Mouse (Mus musculus) limb, embryonic 13.5 days (tissue): Measurements from ENCODE around the gene Ndufc1. TPM values are rescaled to one million over a fixed set of nuclear protein-coding genes. Genes with fewer than 3 reads are reported as not detected.
A peak's percentile ranks its signal among the peaks of the same experiment; 100 is the strongest.

Experiments used
- ATAC-seq: fragments of 200-750 bp; cut with Nextera tagmentation; 2 replicates; pipeline ENCODE4 v1.8.0; 2017; ENCODE audit warnings: low read depth, moderate number of reproducible peaks, moderate TSS enrichment; ENCODE audit not compliant: low FRiP score
- H3K27ac ChIP-seq: fragments of 300-500 bp; sonication (generic); 2 replicates; pipeline ENCODE4 v1.5.1; 2015; ENCODE audit warnings: inconsistent platforms, mild to moderate bottlenecking, moderate library complexity
- H3K27me3 ChIP-seq: fragments of 300-500 bp; sonication (generic); 2 replicates; pipeline ENCODE4 v1.6.1; 2015; ENCODE audit warnings: mild to moderate bottlenecking, inconsistent platforms
- H3K36me3 ChIP-seq: fragments of 300-500 bp; sonication (generic); 2 replicates; pipeline ENCODE4 v1.6.1; 2015; ENCODE audit warnings: inconsistent platforms, mild to moderate bottlenecking, moderate library complexity
- H3K4me1 ChIP-seq: fragments of 300-500 bp; sonication (generic); 2 replicates; pipeline ENCODE4 v1.6.1; 2015; ENCODE audit warnings: inconsistent platforms
- H3K4me2 ChIP-seq: fragments of 300-500 bp; sonication (generic); replicated peaks from 2 replicates; pipeline ENCODE4 v1.6.1; 2015; ENCODE audit warnings: inconsistent platforms, mild to moderate bottlenecking, moderate library complexity
- H3K4me3 ChIP-seq: fragments of 300-500 bp; sonication (generic); 2 replicates; pipeline ENCODE4 v1.5.1; 2015; ENCODE audit warnings: moderate library complexity, mild to moderate bottlenecking, inconsistent platforms
- H3K9ac ChIP-seq: fragments of 300-500 bp; sonication (generic); 2 replicates; pipeline ENCODE4 v1.6.1; 2015; ENCODE audit warnings: mild to moderate bottlenecking, inconsistent platforms
- H3K9me3 ChIP-seq: fragments of 300-500 bp; sonication (generic); 2 replicates; pipeline ENCODE4 v1.6.1; 2016; ENCODE audit warnings: inconsistent platforms
- WGBS: fragments of 180-500 bp; shearing (Covaris S2); methylation state at CpG from one replicate; pipeline ENCODE4 v1.1.7; 2015; 5-methylcytosine and 5-hydroxymethylcytosine counted together
- polyA plus RNA-seq: library from polyadenylated mRNA; unstranded; fragments of >200 nt; fragmentation: Nextera tagmentation; extraction: Ambion mirVana; gene quantifications from 2 replicates; pipeline ENCODE4 v1.2.1, GENCODE M21; 2015

Gene Ndufc1
- polyA plus RNA-seq, 1 experiment from 2014 or later, result 645 TPM

GRCm38 (mm10) chr3:51378665-51378946 lies 30.2 kb downstream of the Ndufc1 start:
- 75% methylated on average over 3 of the region's 3 CpGs for WGBS
- no peak overlapping the region for H3K27ac ChIP-seq
- H3K4me3 ChIP-seq, result peak overlapping the region; percentile 38
- H3K9me3 ChIP-seq, result no peaks in the 10 kb centered on the region
- no peak for ATAC-seq
- H3K4me1 ChIP-seq, result no peaks in the 10 kb centered on the region; the same call in 1 of the 2 replicates
- H3K9ac ChIP-seq, result peak overlapping the region; percentile 35; the same call in 1 of the 2 replicates
- peak overlapping the region; percentile 57 for H3K4me2 ChIP-seq
- H3K36me3 ChIP-seq, result no peaks in the 10 kb centered on the region
- H3K27me3 ChIP-seq, result no peaks in the 10 kb centered on the region

- Histone ChIP-seq H3K9me3 (no peaks in the 10 kb centered on the region), H3K36me3 (no peaks in the 10 kb centered on the region), H3K4me3 (peak overlapping the region; percentile 38), H3K4me1 (no peaks in the 10 kb centered on the region; the same call in 1 of the 2 replicates), H3K9ac (peak overlapping the region; percentile 35; the same call in 1 of the 2 replicates), H3K4me2 (peak overlapping the region; percentile 57), H3K27me3 (no peaks in the 10 kb centered on the region), H3K27ac (no peak overlapping the region)
- peak; percentile 44; the same call in 1 of the 2 replicates for ATAC-seq
- WGBS, result 35% methylated on average over 31 of the region's 31 CpGs
These were observed 30.7 kb downstream of the Ndufc1 start for GRCm38 (mm10) chr3:51377878-51378664.

DNA sequence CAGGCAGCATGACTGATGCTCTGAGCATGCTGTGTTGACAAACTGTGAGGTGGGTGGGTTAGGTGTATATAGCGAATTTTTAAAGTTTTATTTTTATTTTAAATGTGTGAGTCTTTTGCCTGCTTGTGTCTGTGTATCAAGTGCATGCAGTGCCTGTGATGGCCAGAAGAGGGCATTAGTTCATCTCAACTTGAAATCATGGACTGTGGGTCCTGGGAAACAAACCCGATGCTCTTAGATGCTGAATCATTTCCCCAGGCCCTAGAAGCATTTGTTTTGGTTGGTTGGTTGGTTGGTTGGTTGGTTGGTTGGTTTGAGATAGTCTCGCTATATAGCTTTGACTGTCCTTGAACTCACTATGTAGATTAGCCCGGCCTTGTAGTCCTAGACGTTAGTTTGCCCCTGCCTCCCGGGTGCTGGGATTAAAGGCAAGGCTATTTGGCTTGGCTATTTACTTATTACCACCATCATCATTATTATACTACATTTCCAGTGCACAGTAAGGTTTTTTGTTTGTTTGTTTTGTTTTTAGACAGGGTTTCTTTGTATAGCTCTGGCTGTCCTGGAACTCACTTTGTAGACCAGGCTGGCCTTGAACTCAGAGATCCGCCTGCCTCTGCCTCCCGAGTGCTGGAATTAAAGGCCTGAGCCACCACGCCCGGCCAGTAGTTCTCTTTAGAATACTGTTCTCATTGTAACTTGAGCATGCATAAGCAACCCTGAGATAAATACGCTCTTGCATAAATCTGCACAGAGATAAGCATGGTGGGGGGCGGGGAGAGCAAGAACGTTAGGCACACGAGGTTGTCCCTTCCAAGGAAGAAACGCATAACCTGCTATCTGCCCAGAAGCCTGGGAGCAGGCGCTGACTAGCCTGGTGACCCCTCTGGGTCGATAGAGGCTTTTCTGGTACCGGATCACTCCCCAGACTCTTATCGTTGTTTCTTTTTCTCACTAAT lies 33.2 kb downstream of the Ndufc1 start:
- no peak for ATAC-seq
- 88% methylated on average over 19 of the region's 19 CpGs for WGBS
- Histone ChIP-seq H3K4me3 (no peak overlapping the region), H3K9ac (no peak overlapping the region), H3K4me1 (no peaks in the 10 kb centered on the region; the same call in 1 of the 2 replicates), H3K4me2 (no peak overlapping the region), H3K9me3 (no peaks in the 10 kb centered on the region), H3K27ac (no peak overlapping the region), H3K36me3 (no peaks in the 10 kb centered on the region), H3K27me3 (no peaks in the 10 kb centered on the region)

- H3K4me2 ChIP-seq, result no peak overlapping the region
- no peaks in the 10 kb centered on the region; the same call in 1 of the 2 replicates for H3K4me1 ChIP-seq
- no peaks in the 10 kb centered on the region for H3K36me3 ChIP-seq
- no peaks in the 10 kb centered on the region for H3K27me3 ChIP-seq
- H3K27ac ChIP-seq, result no peak overlapping the region
- no peak overlapping the region for H3K9ac ChIP-seq
- WGBS, result 71% methylated on average over 5 of the region's 5 CpGs
- H3K9me3 ChIP-seq, result no peaks in the 10 kb centered on the region
- H3K4me3 ChIP-seq, result no peak overlapping the region
- no peak for ATAC-seq
These were observed 35.2 kb downstream of the Ndufc1 start for GRCm38 (mm10) chr3:51373544-51373943.

DNA sequence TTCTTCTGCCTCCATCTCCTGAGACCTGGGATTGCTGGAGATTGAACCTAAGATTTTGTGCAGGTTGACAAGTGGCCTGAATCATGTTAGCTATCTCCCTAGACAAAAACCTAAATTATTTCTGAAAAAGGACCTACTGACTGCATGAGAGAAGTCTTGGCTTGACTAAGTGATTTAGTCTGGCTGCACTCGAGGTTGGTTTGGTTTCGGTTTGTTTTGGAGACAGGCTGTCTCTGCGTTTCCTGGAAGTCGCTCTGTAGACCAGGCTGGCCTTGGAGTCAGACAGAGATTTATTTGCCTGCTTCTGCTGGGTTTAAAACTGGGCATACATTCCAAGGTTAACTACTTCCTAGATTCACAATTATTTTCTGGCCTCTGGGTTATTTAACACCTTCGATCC lies 35.9 kb downstream of the Ndufc1 start:
- WGBS, result 54% methylated on average over 5 of the region's 5 CpGs
- no peaks in the 10 kb centered on the region for H3K36me3 ChIP-seq
- no peak overlapping the region for H3K9ac ChIP-seq
- ATAC-seq, result no peak
- H3K27me3 ChIP-seq, result no peaks in the 10 kb centered on the region
- no peaks in the 10 kb centered on the region for H3K4me1 ChIP-seq
- no peak overlapping the region for H3K4me3 ChIP-seq
- H3K27ac ChIP-seq, result no peak overlapping the region
- H3K9me3 ChIP-seq, result no peaks in the 10 kb centered on the region
- H3K4me2 ChIP-seq, result no peak overlapping the region

- ATAC-seq, result no peak
- no peaks in the 10 kb centered on the region for H3K9me3 ChIP-seq
- WGBS, result 71% methylated on average over 2 of the region's 2 CpGs
These were observed 37.0 kb downstream of the Ndufc1 start for GRCm38 (mm10) chr3:51371826-51372225.

GRCm38 (mm10) chr3:51368011-51368410 lies 40.8 kb downstream of the Ndufc1 start:
- H3K4me2 ChIP-seq, result no peak overlapping the region
- H3K9ac ChIP-seq, result no peak overlapping the region
- peaks cover 10% of the 10 kb centered on the region; the same call in 1 of the 2 replicates for H3K4me1 ChIP-seq
- no peak overlapping the region for H3K4me3 ChIP-seq
- H3K27ac ChIP-seq, result no peak overlapping the region
- no peak for ATAC-seq
- H3K36me3 ChIP-seq, result no peaks in the 10 kb centered on the region
- H3K27me3 ChIP-seq, result 0 out of 2 replicates have a peak, but pooled peaks cover 6% of the 10 kb centered on the region
- no peaks in the 10 kb centered on the region for H3K9me3 ChIP-seq
- WGBS, result 69% methylated on average over 4 of the region's 4 CpGs

More at GRCm38 (mm10) chr3:51371826-51372225, 37.0 kb downstream of the Ndufc1 start:
- H3K36me3 ChIP-seq, result no peaks in the 10 kb centered on the region
- no peak overlapping the region for H3K4me3 ChIP-seq
- H3K27ac ChIP-seq, result no peak overlapping the region
- H3K9ac ChIP-seq, result no peak overlapping the region
- H3K4me2 ChIP-seq, result no peak overlapping the region
- no peaks in the 10 kb centered on the region for H3K4me1 ChIP-seq
- no peaks in the 10 kb centered on the region for H3K27me3 ChIP-seq

GRCm38 (mm10) chr3:51366926-51367325 lies 41.9 kb downstream of the Ndufc1 start:
- no peak overlapping the region for H3K27ac ChIP-seq
- no peaks in the 10 kb centered on the region for H3K36me3 ChIP-seq
- H3K4me1 ChIP-seq, result peaks cover 10% of the 10 kb centered on the region; the same call in 1 of the 2 replicates
- H3K27me3 ChIP-seq, result 0 out of 2 replicates have a peak, but pooled peaks cover 6% of the 10 kb centered on the region
- no peak overlapping the region for H3K4me3 ChIP-seq
- WGBS, result 45% methylated on average over 4 of the region's 4 CpGs
- no peak overlapping the region for H3K9ac ChIP-seq
- H3K4me2 ChIP-seq, result no peak overlapping the region
- no peak for ATAC-seq
- H3K9me3 ChIP-seq, result no peaks in the 10 kb centered on the region

GRCm38 (mm10) chr3:51365517-51365882 lies 43.3 kb downstream of the Ndufc1 start:
- Histone ChIP-seq H3K4me1 (peaks cover 15% of the 10 kb centered on the region; the same call in 1 of the 2 replicates), H3K27me3 (0 out of 2 replicates have a peak, but pooled peaks cover 6% of the 10 kb centered on the region), H3K4me2 (peak overlapping the region; percentile 78), H3K4me3 (peak overlapping the region; percentile 51), H3K9ac (peak overlapping the region; percentile 68; the same call in 1 of the 2 replicates), H3K36me3 (no peaks in the 10 kb centered on the region), H3K27ac (no peak overlapping the region), H3K9me3 (no peaks in the 10 kb centered on the region)
- WGBS, result 11% methylated on average over 3 of the region's 3 CpGs
- ATAC-seq, result no peak; the same call in 1 of the 2 replicates

- Histone ChIP-seq H3K4me1 (peaks cover 15% of the 10 kb centered on the region; the same call in 1 of the 2 replicates), H3K9ac (peak overlapping the region; percentile 68), H3K4me3 (peak overlapping the region; percentile 51), H3K36me3 (no peaks in the 10 kb centered on the region), H3K27ac (no peak overlapping the region), H3K9me3 (no peaks in the 10 kb centered on the region), H3K27me3 (0 out of 2 replicates have a peak, but pooled peaks cover 6% of the 10 kb centered on the region), H3K4me2 (peak overlapping the region; percentile 78)
- 7% methylated on average over 31 of the region's 31 CpGs for WGBS
- peak; percentile 84 for ATAC-seq
These were observed 43.9 kb downstream of the Ndufc1 start for GRCm38 (mm10) chr3:51364703-51365516.

- H3K27me3 ChIP-seq, result 0 out of 2 replicates have a peak, but pooled peaks cover 6% of the 10 kb centered on the region
- H3K27ac ChIP-seq, result no peak overlapping the region
- peak overlapping the region; percentile 16; the same call in 1 of the 2 replicates for H3K4me2 ChIP-seq
- H3K9ac ChIP-seq, result no peak overlapping the region
- peaks cover 22% of the 10 kb centered on the region; the same call in 1 of the 2 replicates for H3K4me1 ChIP-seq
- no peak overlapping the region for H3K4me3 ChIP-seq
- no peaks in the 10 kb centered on the region for H3K9me3 ChIP-seq
- H3K36me3 ChIP-seq, result no peaks in the 10 kb centered on the region
- 17% methylated on average over 9 of the region's 9 CpGs for WGBS
- ATAC-seq, result no peak
These were observed 47.7 kb downstream of the Ndufc1 start for GRCm38 (mm10) chr3:51361066-51361465.
